Mouse (Mus musculus): ENCODE data around the gene Txnrd1.

The Txnrd1 gene

GRCm38 (mm10) chr10:82833926-82834325 lies at the start of gene Txnrd1:
Gene Txnrd1 (plus strand): TSS chr10:82833951.
- DNase-seq (ENCODE audit: low spot score in 2 of 2): no peak

- no peak for DNase-seq (ENCODE audit: low spot score in 2 of 2)
These were observed 44.6 kb upstream of the Txnrd1 start for GRCm38 (mm10) chr10:82789181-82789580.

- no peak for DNase-seq (ENCODE audit: low spot score in 2 of 2)
These were observed 43.2 kb upstream of the Txnrd1 start for GRCm38 (mm10) chr10:82790504-82790903.

- DNase-seq (ENCODE audit: low spot score in 2 of 2): no peak
These were observed 42.0 kb upstream of the Txnrd1 start for GRCm38 (mm10) chr10:82791713-82792112.

- no peak for DNase-seq (ENCODE audit: low spot score in 2 of 2)
These were observed 41.4 kb upstream of the Txnrd1 start for GRCm38 (mm10) chr10:82792311-82792710.

GRCm38 (mm10) chr10:82795071-82795731 lies 38.5 kb upstream of the Txnrd1 start:
- no peak for DNase-seq (ENCODE audit: low spot score in 2 of 2)

GRCm38 (mm10) chr10:82795767-82796166 lies 38.0 kb upstream of the Txnrd1 start:
- DNase-seq (ENCODE audit: low spot score in 2 of 2): no peak

GRCm38 (mm10) chr10:82796471-82797118 lies 37.2 kb upstream of the Txnrd1 start:
- DNase-seq (ENCODE audit: low spot score in 2 of 2): no peak

GRCm38 (mm10) chr10:82797119-82797491 lies 36.6 kb upstream of the Txnrd1 start:
- no peak for DNase-seq (ENCODE audit: low spot score in 2 of 2)

- DNase-seq (ENCODE audit: low spot score in 2 of 2): no peak
These were observed 35.3 kb upstream of the Txnrd1 start for GRCm38 (mm10) chr10:82798312-82798933.

GRCm38 (mm10) chr10:82800094-82800493 lies 33.7 kb upstream of the Txnrd1 start:
- no peak for DNase-seq (ENCODE audit: low spot score in 2 of 2)

- no peak for DNase-seq (ENCODE audit: low spot score in 2 of 2)
These were observed 29.4 kb upstream of the Txnrd1 start for GRCm38 (mm10) chr10:82804396-82804795.

- no peak for DNase-seq (ENCODE audit: low spot score in 2 of 2)
These were observed 28.6 kb upstream of the Txnrd1 start for GRCm38 (mm10) chr10:82805111-82805510.

GRCm38 (mm10) chr10:82806414-82806813 lies 27.3 kb upstream of the Txnrd1 start:
- DNase-seq (ENCODE audit: low spot score in 2 of 2): no peak

GRCm38 (mm10) chr10:82807238-82807637 lies 26.5 kb upstream of the Txnrd1 start:
- DNase-seq (ENCODE audit: low spot score in 2 of 2): no peak

- no peak for DNase-seq (ENCODE audit: low spot score in 2 of 2)
These were observed 25.6 kb upstream of the Txnrd1 start for GRCm38 (mm10) chr10:82808155-82808554.

GRCm38 (mm10) chr10:82808891-82809290 lies 24.9 kb upstream of the Txnrd1 start:
- no peak for DNase-seq (ENCODE audit: low spot score in 2 of 2)

GRCm38 (mm10) chr10:82809352-82809751 lies 24.4 kb upstream of the Txnrd1 start:
- DNase-seq (ENCODE audit: low spot score in 2 of 2): no peak

GRCm38 (mm10) chr10:82811855-82812431 lies 21.8 kb upstream of the Txnrd1 start:
- peak; percentile 63 to 91 for DNase-seq (ENCODE audit: low spot score in 2 of 2)

- DNase-seq (ENCODE audit: low spot score in 2 of 2): peak; percentile 47 to 69
These were observed 19.4 kb upstream of the Txnrd1 start for GRCm38 (mm10) chr10:82814096-82814970.

GRCm38 (mm10) chr10:82816441-82816840 lies 17.3 kb upstream of the Txnrd1 start:
- peak in 1 of 2 experiments; percentile 51 for DNase-seq (ENCODE audit: low spot score in 2 of 2)

GRCm38 (mm10) chr10:82817514-82817913 lies 16.2 kb upstream of the Txnrd1 start:
- peak in 1 of 2 experiments; percentile 34 for DNase-seq (ENCODE audit: low spot score in 2 of 2)
